In the genomic region with DNA sequence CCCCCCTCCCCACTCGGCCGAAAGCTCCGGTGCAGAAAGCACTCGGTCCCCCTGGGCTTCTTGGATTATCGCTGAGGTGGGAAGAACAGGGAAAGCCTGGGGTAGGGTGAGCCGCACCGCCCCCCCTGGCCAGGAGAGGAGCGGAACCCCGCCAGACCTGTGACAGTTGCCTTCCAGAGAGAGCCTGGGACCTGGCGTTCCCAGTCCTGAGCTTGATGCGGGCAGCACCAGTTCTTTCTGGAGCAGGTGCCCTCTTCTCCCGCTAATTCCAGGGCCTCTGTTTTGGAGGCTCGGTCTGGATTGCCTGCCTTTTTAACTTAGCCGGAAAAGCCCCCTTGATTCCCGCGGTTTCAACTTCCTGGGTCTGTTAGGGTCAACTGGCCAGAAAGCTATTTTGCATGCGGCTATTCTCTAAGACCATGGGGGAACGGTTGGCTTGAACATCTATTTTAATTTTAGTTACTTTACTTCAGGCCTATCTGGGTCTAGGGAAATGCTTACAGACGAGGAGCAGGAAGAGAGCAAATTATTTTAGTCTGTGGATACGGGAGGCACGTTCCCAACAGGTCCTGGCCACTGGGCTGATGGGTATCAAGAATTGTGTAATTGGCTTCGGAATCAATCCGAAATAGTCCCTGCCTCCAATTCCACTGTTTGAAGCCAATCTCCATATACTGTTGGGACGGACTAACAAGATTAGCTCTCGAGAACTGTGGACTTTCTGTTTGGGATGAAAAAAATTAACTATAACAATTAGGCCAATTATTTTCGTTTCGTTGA, we compare ENCODE assay signal across 10 mouse cellular contexts. TPM values are rescaled to one million over a fixed set of nuclear protein-coding genes. Genes with fewer than 3 reads are reported as not detected.
DNase-seq lines count a peak whose midpoint lies in the region; ATAC-seq and TF ChIP-seq lines count a peak whose summit lies in the region.
"Had no signal": no experiment of that assay in that cellular context is flagged by ENCODE, and none has a peak within 500 bp of the region (broad histone marks: within the 10 kb centered on the region; RNA-seq: fewer than 3 reads in every experiment).

No protein-coding gene starts in this region.

- peaks cover 23% of the 10 kb centered on the region; the same call in 1 of the 2 replicates for H3K27me3 ChIP-seq in cerebellum, adult 2 months (ENCODE audit: control insufficient read depth, insufficient read depth, low read length)
- peaks cover 95% of the 10 kb centered on the region for H3K27me3 ChIP-seq in liver, embryonic 11.5 days (replicated peaks; ENCODE audit: control insufficient read depth, insufficient read depth, low read length)
- peaks cover 93% of the 10 kb centered on the region for H3K27me3 ChIP-seq in liver, postnatal 0 days (ENCODE audit: insufficient read depth, low read length)
- peaks cover 95% of the 10 kb centered on the region for H3K27me3 ChIP-seq in forebrain, embryonic 12.5 days
- H3K27me3 ChIP-seq in midbrain, embryonic 14.5 days (ENCODE audit: control insufficient read depth, insufficient read depth, low read length): peaks cover 91% of the 10 kb centered on the region

- WGBS in cerebellum, adult 2 months: 4% methylated on average over 26 of the region's 27 CpGs
- 3% methylated on average over 27 of the region's 27 CpGs for WGBS in liver, embryonic 11.5 days
- 4% methylated on average over 27 of the region's 27 CpGs for whole genome bisulfite sequencing in liver, postnatal 0 days (ENCODE audit: insufficient replicate concordance)
- 5% methylated on average over 21 of the region's 27 CpGs for WGBS in forebrain, embryonic 12.5 days
- 2% methylated on average over 27 of the region's 27 CpGs for WGBS in midbrain, embryonic 14.5 days

- DNase-seq in cerebellum, postnatal 14 days: peak; percentile 14 to 23
- no peak for DNase-seq in cerebellum, adult 2 months
- DNase-seq in liver, embryonic 11.5 days (ENCODE audit: low spot score): peak; percentile 44
- no peak for DNase-seq in liver, postnatal 0 days
- peak; percentile 37 for DNase-seq in midbrain, embryonic 14.5 days
- no peak for DNase-seq in B cell, adult 2 months
- no peak for DNase-seq in cerebellum, postnatal 25 days

- no peaks in the 10 kb centered on the region for H3K4me1 ChIP-seq in cerebellum, adult 2 months (ENCODE audit: control insufficient read depth, insufficient read depth, low read length)
- H3K4me1 ChIP-seq in liver, embryonic 11.5 days (replicated peaks; ENCODE audit: control insufficient read depth, insufficient read depth, low read length): peaks cover 3% of the 10 kb centered on the region; the same call in 1 of the 2 replicates
- peaks cover 10% of the 10 kb centered on the region; the same call in 1 of the 2 replicates for H3K4me1 ChIP-seq in liver, postnatal 0 days (ENCODE audit: insufficient read depth)
- peaks cover 53% of the 10 kb centered on the region for H3K4me1 ChIP-seq in forebrain, embryonic 12.5 days
- peaks cover 17% of the 10 kb centered on the region; the same call in 1 of the 2 replicates for H3K4me1 ChIP-seq in midbrain, embryonic 14.5 days (ENCODE audit: control insufficient read depth, insufficient read depth, low read length)

- no peaks in the 10 kb centered on the region for H3K36me3 ChIP-seq in liver, embryonic 11.5 days (ENCODE audit: control insufficient read depth, insufficient read depth, low read length)
- H3K36me3 ChIP-seq in liver, postnatal 0 days (replicated peaks; ENCODE audit: insufficient read depth, low read length): no peaks in the 10 kb centered on the region
- no peaks in the 10 kb centered on the region for H3K36me3 ChIP-seq in forebrain, embryonic 12.5 days (replicated peaks)
- no peaks in the 10 kb centered on the region for H3K36me3 ChIP-seq in midbrain, embryonic 14.5 days (ENCODE audit: control insufficient read depth, insufficient read depth, low read length)
- H3K36me3 ChIP-seq: liver, embryonic 15.5 days had no signal

- no peak for TF ChIP-seq CTCF in cerebellum, adult 2 months (IDR thresholded peaks at IDR 0.05; ENCODE audit: borderline replicate concordance, insufficient read depth, low read depth, low read length)
- TF ChIP-seq CTCF in liver, postnatal 0 days (IDR thresholded peaks at IDR 0.05; ENCODE audit: low read depth): no peak

- no peak overlapping the region for H3K9ac ChIP-seq in liver, embryonic 11.5 days (ENCODE audit: low read depth, low read length)
- H3K9ac ChIP-seq in liver, postnatal 0 days (replicated peaks): no peak overlapping the region
- 0 out of 2 replicates have a peak overlapping the region, but pooled peaks have one; percentile 12 for H3K9ac ChIP-seq in forebrain, embryonic 12.5 days
- no peak overlapping the region for H3K9ac ChIP-seq in midbrain, embryonic 14.5 days (replicated peaks; ENCODE audit: low read length)
- H3K9ac ChIP-seq: liver, embryonic 15.5 days had no signal

- TF ChIP-seq POLR2A in cerebellum, adult 2 months (IDR thresholded peaks at IDR 0.05; ENCODE audit: borderline replicate concordance, insufficient read depth, low read length): no peak

- H3K9me3 ChIP-seq in liver, embryonic 11.5 days (ENCODE audit: control insufficient read depth, low read length): no peaks in the 10 kb centered on the region
- no peaks in the 10 kb centered on the region for H3K9me3 ChIP-seq in liver, postnatal 0 days (ENCODE audit: low read length)
- no peaks in the 10 kb centered on the region for H3K9me3 ChIP-seq in forebrain, embryonic 12.5 days
- H3K9me3 ChIP-seq in midbrain, embryonic 14.5 days (ENCODE audit: control insufficient read depth, low read length): no peaks in the 10 kb centered on the region
- H3K9me3 ChIP-seq: liver, embryonic 15.5 days had no signal

- H3K4me2 ChIP-seq in liver, embryonic 11.5 days: no peak overlapping the region
- no peak overlapping the region for H3K4me2 ChIP-seq in liver, postnatal 0 days (ENCODE audit: low read depth, low read length)
- H3K4me2 ChIP-seq in forebrain, embryonic 12.5 days: peak overlapping the region; percentile 75
- 0 out of 2 replicates have a peak overlapping the region, but pooled peaks have one; percentile 8 for H3K4me2 ChIP-seq in midbrain, embryonic 14.5 days (ENCODE audit: low read length)
- H3K4me2 ChIP-seq: liver, embryonic 15.5 days had no signal

- no peak for ATAC-seq in liver, embryonic 11.5 days (replicated peaks; ENCODE audit: low FRiP score)
- no peak for ATAC-seq in liver, postnatal 0 days
- ATAC-seq in forebrain, embryonic 12.5 days (ENCODE audit: low FRiP score): no peak
- no peak for ATAC-seq in midbrain, embryonic 14.5 days (ENCODE audit: low FRiP score, low TSS enrichment)
- ATAC-seq: activated CD4-positive, CD25-positive, alpha-beta regulatory T cell, adult 4 months had no signal

- no peak overlapping the region for H3K4me3 ChIP-seq in cerebellum, adult 2 months (replicated peaks; ENCODE audit: insufficient read depth, low read depth, low read length)
- peak overlapping the region; percentile 26; the same call in 1 of the 2 replicates for H3K4me3 ChIP-seq in liver, embryonic 11.5 days (ENCODE audit: low read depth, low read length)
- H3K4me3 ChIP-seq in liver, postnatal 0 days (ENCODE audit: low read depth, low read length): no peak overlapping the region
- H3K4me3 ChIP-seq in forebrain, embryonic 12.5 days (replicated peaks): peak overlapping the region; percentile 28
- no peak overlapping the region for H3K4me3 ChIP-seq in midbrain, embryonic 14.5 days (replicated peaks; ENCODE audit: low read depth, low read length)
- H3K4me3 ChIP-seq: liver, embryonic 15.5 days had no signal

- H3K27ac ChIP-seq in cerebellum, adult 2 months (ENCODE audit: insufficient read depth, low read length): no peak overlapping the region
- H3K27ac ChIP-seq in liver, embryonic 11.5 days (ENCODE audit: low read depth, low read length): no peak overlapping the region
- H3K27ac ChIP-seq in liver, postnatal 0 days (ENCODE audit: low read depth): no peak overlapping the region
- H3K27ac ChIP-seq in forebrain, embryonic 12.5 days: no peak overlapping the region
- no peak overlapping the region for H3K27ac ChIP-seq in midbrain, embryonic 14.5 days (replicated peaks; ENCODE audit: low read depth, low read length)
- H3K27ac ChIP-seq: liver, embryonic 15.5 days had no signal

- TF ChIP-seq EP300 in liver, postnatal 0 days (IDR thresholded peaks at IDR 0.05; ENCODE audit: low read depth): no peak

RNA-seq across cellular contexts. Expression of gene Tfap2c, which starts 1.4 kb away (rescaled TPM):
- 0.05 and 0.07 TPM in 2 replicates for polyA plus RNA-seq in cerebellum, adult 2 months (2012; rRNA removed)
- 0.30 and 0.33 TPM in 2 replicates for polyA plus RNA-seq in liver, embryonic 11.5 days (2014; fragmentation: Nextera tagmentation; extraction: Ambion mirVana)
- not detected in 2 replicates for polyA plus RNA-seq in liver, postnatal 0 days (2015; fragmentation: Nextera tagmentation; extraction: Ambion mirVana)
- polyA plus RNA-seq in forebrain, embryonic 12.5 days (2016; fragmentation: Nextera tagmentation; extraction: Ambion mirVana): 35.0 and 35.8 TPM in 2 replicates
- polyA plus RNA-seq in midbrain, embryonic 14.5 days (2014; fragmentation: Nextera tagmentation; extraction: Ambion mirVana): 0.15 and 0.21 TPM in 2 replicates
- polyA plus RNA-seq: activated CD4-positive, CD25-positive, alpha-beta regulatory T cell, adult 4 months; liver, embryonic 15.5 days had no signal

Comparison
In these comparisons a context has a peak if more than half of its experiments do, and no peak if none do; other contexts are left out.
1. DNase-seq: peak in cerebellum, postnatal 14 days (2 of 2), liver, embryonic 11.5 days (single experiment) and midbrain, embryonic 14.5 days (single experiment); none in cerebellum, adult 2 months (0 of 2), liver, postnatal 0 days (single experiment), B cell, adult 2 months (0 of 2) and cerebellum, postnatal 25 days (0 of 2).
2. H3K4me3 ChIP-seq: peak in liver, embryonic 11.5 days (single experiment) and forebrain, embryonic 12.5 days (single experiment); none in cerebellum, adult 2 months (single experiment), liver, postnatal 0 days (single experiment) and midbrain, embryonic 14.5 days (single experiment).
3. H3K4me2 ChIP-seq: peak in forebrain, embryonic 12.5 days (single experiment) and midbrain, embryonic 14.5 days (single experiment); none in liver, embryonic 11.5 days (single experiment) and liver, postnatal 0 days (single experiment).
4. RNA of gene Tfap2c, which starts 1.4 kb away (polyA plus RNA-seq): 35.0 to 35.8 TPM in forebrain, embryonic 12.5 days; 0.30 to 0.33 TPM in liver, embryonic 11.5 days, 0.15 to 0.21 TPM in midbrain, embryonic 14.5 days, 0.05 to 0.07 TPM in cerebellum, adult 2 months and not detected in liver, postnatal 0 days; every median in the first group is over 10 times any median in the second.